Comparison of ENCODE assay signal across 9 mouse cellular contexts in genomic region chr1:74857677-74858076, GRCm38 (mm10). TPM values are rescaled to one million over a fixed set of nuclear protein-coding genes. Genes with fewer than 3 reads are reported as not detected.
DNase-seq lines count a peak whose midpoint lies in the region; ATAC-seq and TF ChIP-seq lines count a peak whose summit lies in the region.
"Had no signal": no experiment of that assay in that cellular context is flagged by ENCODE, and none has a peak within 500 bp of the region (broad histone marks: within the 10 kb centered on the region; RNA-seq: fewer than 3 reads in every experiment).

No protein-coding gene starts in this region.

- H3K27me3 ChIP-seq in heart, embryonic 10.5 days (ENCODE audit: insufficient read depth, poor library complexity, severe bottlenecking): peaks cover 84% of the 10 kb centered on the region
- H3K27me3 ChIP-seq in forebrain, embryonic 15.5 days: peaks cover 21% of the 10 kb centered on the region
- peaks cover 5% of the 10 kb centered on the region; the same call in 1 of the 2 replicates for H3K27me3 ChIP-seq in midbrain, embryonic 11.5 days (ENCODE audit: control insufficient read depth, insufficient read depth, low read length)

- no peak for DNase-seq in heart, embryonic 10.5 days (ENCODE audit: low spot score)
- no peak for DNase-seq in heart, adult 18-20 months
- peak; percentile 25 for DNase-seq in brain, embryonic 14.5 days (ENCODE audit: low read depth)
- peak; percentile 91 for DNase-seq in midbrain, embryonic 11.5 days (ENCODE audit: low spot score, missing footprints)
- DNase-seq in urinary bladder, postnatal 10 days (ENCODE audit: low spot score): no peak
- no peak for DNase-seq in ovary, adult 18-20 months (ENCODE audit: low spot score)
- no peak for DNase-seq in lung, adult 2 months

- H3K27ac ChIP-seq in heart, embryonic 10.5 days: no peak overlapping the region
- no peak overlapping the region for H3K27ac ChIP-seq in forebrain, embryonic 15.5 days (replicated peaks)
- H3K27ac ChIP-seq in midbrain, embryonic 11.5 days (ENCODE audit: low read depth, low read length): no peak overlapping the region
- H3K27ac ChIP-seq: liver, embryonic 15.5 days had no signal

- ATAC-seq in forebrain, embryonic 15.5 days (replicated peaks): no peak
- no peak for ATAC-seq in midbrain, embryonic 11.5 days (ENCODE audit: low FRiP score)

- H3K4me2 ChIP-seq in forebrain, embryonic 15.5 days (replicated peaks): peak overlapping the region; percentile 89
- H3K4me2 ChIP-seq in midbrain, embryonic 11.5 days: peak overlapping the region; percentile 79

- peak overlapping the region; percentile 40; the same call in 1 of the 2 replicates for H3K4me3 ChIP-seq in heart, embryonic 10.5 days
- H3K4me3 ChIP-seq in forebrain, embryonic 15.5 days: peak overlapping the region; percentile 76
- peak overlapping the region; percentile 67 for H3K4me3 ChIP-seq in midbrain, embryonic 11.5 days (ENCODE audit: low read depth, low read length)
- H3K4me3 ChIP-seq in lung, adult 2 months (replicated peaks; ENCODE audit: extremely low read depth, low read depth, low read length): no peak overlapping the region
- H3K4me3 ChIP-seq: liver, embryonic 15.5 days had no signal

- peak overlapping the region; percentile 52 for H3K9ac ChIP-seq in forebrain, embryonic 15.5 days (replicated peaks)
- peak overlapping the region; percentile 57 for H3K9ac ChIP-seq in midbrain, embryonic 11.5 days (ENCODE audit: low read length)
- H3K9ac ChIP-seq: liver, embryonic 15.5 days had no signal

- H3K9me3 ChIP-seq in heart, embryonic 10.5 days: no peaks in the 10 kb centered on the region
- H3K9me3 ChIP-seq in forebrain, embryonic 15.5 days: no peaks in the 10 kb centered on the region
- no peaks in the 10 kb centered on the region for H3K9me3 ChIP-seq in midbrain, embryonic 11.5 days (ENCODE audit: control insufficient read depth, low read length)
- H3K9me3 ChIP-seq: liver, embryonic 15.5 days had no signal

- peaks cover 28% of the 10 kb centered on the region for H3K4me1 ChIP-seq in heart, embryonic 10.5 days
- peaks cover 47% of the 10 kb centered on the region for H3K4me1 ChIP-seq in forebrain, embryonic 15.5 days
- peaks cover 36% of the 10 kb centered on the region for H3K4me1 ChIP-seq in midbrain, embryonic 11.5 days (ENCODE audit: control insufficient read depth, insufficient read depth, low read length)
- no peaks in the 10 kb centered on the region for H3K4me1 ChIP-seq in lung, adult 2 months (ENCODE audit: control insufficient read depth, insufficient read depth, low read length)

- no peak for TF ChIP-seq CTCF in brain, embryonic 14.5 days (IDR thresholded peaks at IDR 0.05; ENCODE audit: borderline replicate concordance, extremely low read depth, insufficient read depth, insufficient read length)
- no peak for TF ChIP-seq CTCF in lung, adult 2 months (IDR thresholded peaks at IDR 0.05; ENCODE audit: insufficient read depth, low read length)

- H3K36me3 ChIP-seq in heart, embryonic 10.5 days: no peaks in the 10 kb centered on the region
- H3K36me3 ChIP-seq in forebrain, embryonic 15.5 days: no peaks in the 10 kb centered on the region
- H3K36me3 ChIP-seq in midbrain, embryonic 11.5 days (ENCODE audit: control insufficient read depth, insufficient read depth, low read length): no peaks in the 10 kb centered on the region
- H3K36me3 ChIP-seq: liver, embryonic 15.5 days had no signal

- TF ChIP-seq POLR2A in brain, embryonic 14.5 days (IDR thresholded peaks at IDR 0.05; ENCODE audit: borderline replicate concordance, extremely low read depth, insufficient read depth, insufficient read length, poor library complexity, severe bottlenecking): no peak
- no peak for TF ChIP-seq POLR2A in lung, adult 2 months (IDR thresholded peaks at IDR 0.05; ENCODE audit: borderline replicate concordance, extremely low read depth, low read depth, low read length)

- 15% methylated on average over 4 of the region's 4 CpGs for WGBS in heart, embryonic 10.5 days
- 3% methylated on average over 4 of the region's 4 CpGs for WGBS in forebrain, embryonic 15.5 days
- 2% methylated on average over 4 of the region's 4 CpGs for WGBS in midbrain, embryonic 11.5 days
- 6% methylated on average over 4 of the region's 4 CpGs for whole genome bisulfite sequencing in lung, adult 2 months

RNA-seq across cellular contexts. Expression of gene Cdk5r2, which starts 2.9 kb away (rescaled TPM):
- polyA plus RNA-seq in heart, embryonic 10.5 days (2016; fragmentation: Nextera tagmentation; extraction: Ambion mirVana): not detected in 2 replicates
- not detected for total RNA-seq in heart, adult 18-20 months (2021)
- 51.5 and 90.9 TPM in 2 replicates for polyA plus RNA-seq in brain, embryonic 14.5 days (2012; rRNA removed)
- polyA plus RNA-seq in forebrain, embryonic 15.5 days (2015; fragmentation: Nextera tagmentation; extraction: Ambion mirVana): 2.1 and 2.4 TPM in 2 replicates
- 5.7 and 5.8 TPM in 2 replicates for polyA plus RNA-seq in midbrain, embryonic 11.5 days (2014; fragmentation: Nextera tagmentation; extraction: Ambion mirVana)
- 0.08 and 0.09 TPM in 2 replicates for polyA plus RNA-seq in lung, adult 2 months (2012; rRNA removed)
- polyA plus RNA-seq: liver, embryonic 15.5 days had no signal

RNA-seq across cellular contexts. Expression of gene Fev, which starts 27.5 kb away (rescaled TPM):
- 1.2 and 1.4 TPM in 2 replicates for polyA plus RNA-seq in heart, embryonic 10.5 days (2016; fragmentation: Nextera tagmentation; extraction: Ambion mirVana)
- not detected for total RNA-seq in heart, adult 18-20 months (2021)
- 0.47 and 3.4 TPM in 2 replicates for polyA plus RNA-seq in brain, embryonic 14.5 days (2012; rRNA removed)
- polyA plus RNA-seq in forebrain, embryonic 15.5 days (2015; fragmentation: Nextera tagmentation; extraction: Ambion mirVana): 0.46 TPM in 1 of 2 replicates, not detected in the other
- 0.41 and 0.69 TPM in 2 replicates for polyA plus RNA-seq in midbrain, embryonic 11.5 days (2014; fragmentation: Nextera tagmentation; extraction: Ambion mirVana)
- polyA plus RNA-seq in lung, adult 2 months (2012; rRNA removed): not detected in 2 replicates

RNA-seq across cellular contexts. Expression of gene Cryba2, which starts 35.3 kb away (rescaled TPM):
- not detected in 2 replicates for polyA plus RNA-seq in heart, embryonic 10.5 days (2016; fragmentation: Nextera tagmentation; extraction: Ambion mirVana)
- total RNA-seq in heart, adult 18-20 months (2021): not detected
- polyA plus RNA-seq in brain, embryonic 14.5 days (2012; rRNA removed): 0.44 and 1.1 TPM in 2 replicates
- not detected in 2 replicates for polyA plus RNA-seq in forebrain, embryonic 15.5 days (2015; fragmentation: Nextera tagmentation; extraction: Ambion mirVana)
- polyA plus RNA-seq in midbrain, embryonic 11.5 days (2014; fragmentation: Nextera tagmentation; extraction: Ambion mirVana): 0.19 TPM in 1 of 2 replicates, not detected in the other
- not detected in 2 replicates for polyA plus RNA-seq in lung, adult 2 months (2012; rRNA removed)
- polyA plus RNA-seq: liver, embryonic 15.5 days had no signal

Comparison
In these comparisons a context has a peak if more than half of its experiments do, and no peak if none do; other contexts are left out.
1. DNase-seq: peak in brain, embryonic 14.5 days (single experiment) and midbrain, embryonic 11.5 days (single experiment); none in heart, embryonic 10.5 days (single experiment), heart, adult 18-20 months (0 of 2), urinary bladder, postnatal 10 days (single experiment), ovary, adult 18-20 months (single experiment) and lung, adult 2 months (single experiment).